Mouse (Mus musculus) left cerebral cortex, adult 9 months (tissue): ENCODE results near the gene Heyl.

ENCODE experiments used
- DNase-seq, 2 experiments: peaks; one replicate each; pipeline ENCODE4 v3.0.0; 2022; ENCODE audit warnings: low spot score in 2 of 2

Gene Heyl

GRCm38 (mm10) chr4:123233492-123234084 lies at the start of gene Heyl:
Heyl (plus strand) TSS chr4:123233556.
- DNase-seq = no peak

GRCm38 (mm10) chr4:123184816-123185215 lies 48.5 kb upstream of the Heyl start:
- DNase-seq = peak in 1 of 2 experiments; percentile 45

GRCm38 (mm10) chr4:123192336-123192735 lies 41.0 kb upstream of the Heyl start:
- peak; percentile 69 to 72 for DNase-seq

GRCm38 (mm10) chr4:123193791-123194190 lies 39.6 kb upstream of the Heyl start:
- DNase-seq = peak in 1 of 2 experiments; percentile 47

- DNase-seq = no peak
Observed at GRCm38 (mm10) chr4:123196695-123197094, 36.7 kb upstream of the Heyl start.

GRCm38 (mm10) chr4:123200771-123201185 lies 32.6 kb upstream of the Heyl start:
- DNase-seq = peak in 1 of 2 experiments; percentile 59

- DNase-seq = no peak
Observed at GRCm38 (mm10) chr4:123201186-123202093, 31.9 kb upstream of the Heyl start, which contains the start of gene Nt5c1a. Nt5c1a (plus strand) TSS chr4:123201504.

GRCm38 (mm10) chr4:123202094-123202420 lies 31.3 kb upstream of the Heyl start:
- no peak for DNase-seq

- no peak for DNase-seq
Observed at GRCm38 (mm10) chr4:123207337-123207736, 26.0 kb upstream of the Heyl start.

- no peak for DNase-seq
Observed at GRCm38 (mm10) chr4:123210996-123211395, 22.4 kb upstream of the Heyl start.

- DNase-seq = no peak
Observed at GRCm38 (mm10) chr4:123211453-123211852, 21.9 kb upstream of the Heyl start.

GRCm38 (mm10) chr4:123212330-123212729 lies 21.0 kb upstream of the Heyl start:
- no peak for DNase-seq

GRCm38 (mm10) chr4:123213975-123214374 lies 19.4 kb upstream of the Heyl start:
- DNase-seq = no peak

- no peak for DNase-seq
Observed at GRCm38 (mm10) chr4:123215367-123215766, 18.0 kb upstream of the Heyl start.

GRCm38 (mm10) chr4:123216782-123217181 lies 16.6 kb upstream of the Heyl start:
- no peak for DNase-seq

GRCm38 (mm10) chr4:123219720-123220357 lies 13.5 kb upstream of the Heyl start:
- DNase-seq = peak in 1 of 2 experiments; percentile 69

- no peak for DNase-seq
Observed at GRCm38 (mm10) chr4:123220637-123221036, 12.7 kb upstream of the Heyl start.

- DNase-seq = no peak
Observed at GRCm38 (mm10) chr4:123223309-123223708, 10.0 kb upstream of the Heyl start.

GRCm38 (mm10) chr4:123225718-123226403 lies 7.5 kb upstream of the Heyl start:
- no peak for DNase-seq

GRCm38 (mm10) chr4:123227707-123228106 lies 5.6 kb upstream of the Heyl start:
- DNase-seq = no peak

- no peak for DNase-seq
Observed at GRCm38 (mm10) chr4:123228270-123228669, 5.1 kb upstream of the Heyl start.

- DNase-seq = no peak
Observed at GRCm38 (mm10) chr4:123229166-123229565, 4.2 kb upstream of the Heyl start.
